Mouse (Mus musculus): ENCODE data around the gene Mrto4. TPM values are rescaled to one million over a fixed set of nuclear protein-coding genes. Genes with fewer than 3 reads are reported as not detected.

The Mrto4 gene
- total RNA-seq, 1 experiment from 2014 or later: 68.3 TPM

GRCm38 (mm10) chr4:139341556-139342233 is 10.7 kb downstream of the Mrto4 start:
- ATAC-seq (replicated peaks; ENCODE audit: low read depth, poor library complexity, severe bottlenecking): no peak

- ATAC-seq (replicated peaks; ENCODE audit: low read depth, poor library complexity, severe bottlenecking): 0 out of 2 replicates have a peak, but pooled peaks have one; percentile 37
Observed at GRCm38 (mm10) chr4:139340835-139341234, 11.5 kb downstream of the Mrto4 start.

GRCm38 (mm10) chr4:139338145-139338544 is 14.2 kb downstream of the Mrto4 start:
- no peak for ATAC-seq (replicated peaks; ENCODE audit: low read depth, poor library complexity, severe bottlenecking)

- ATAC-seq (replicated peaks; ENCODE audit: low read depth, poor library complexity, severe bottlenecking): peak; percentile 80
Observed at GRCm38 (mm10) chr4:139336822-139337483, 15.4 kb downstream of the Mrto4 start.

- peak; percentile 58 for ATAC-seq (replicated peaks; ENCODE audit: low read depth, poor library complexity, severe bottlenecking)
Observed at GRCm38 (mm10) chr4:139335507-139335906, 16.9 kb downstream of the Mrto4 start.

GRCm38 (mm10) chr4:139334631-139335295 is 17.6 kb downstream of the Mrto4 start:
- ATAC-seq (replicated peaks; ENCODE audit: low read depth, poor library complexity, severe bottlenecking): no peak

GRCm38 (mm10) chr4:139330605-139331004 is 21.8 kb downstream of the Mrto4 start:
- peak; percentile 99 for ATAC-seq (replicated peaks; ENCODE audit: low read depth, poor library complexity, severe bottlenecking)

- no peak for ATAC-seq (replicated peaks; ENCODE audit: low read depth, poor library complexity, severe bottlenecking)
Observed at GRCm38 (mm10) chr4:139319740-139320139, 32.6 kb downstream of the Mrto4 start.

GRCm38 (mm10) chr4:139318449-139318848 is 33.9 kb downstream of the Mrto4 start:
- ATAC-seq (replicated peaks; ENCODE audit: low read depth, poor library complexity, severe bottlenecking): no peak

- no peak for ATAC-seq (replicated peaks; ENCODE audit: low read depth, poor library complexity, severe bottlenecking)
Observed at GRCm38 (mm10) chr4:139312632-139313031, 39.7 kb downstream of the Mrto4 start.

- no peak for ATAC-seq (replicated peaks; ENCODE audit: low read depth, poor library complexity, severe bottlenecking)
Observed at GRCm38 (mm10) chr4:139311707-139312106, 40.7 kb downstream of the Mrto4 start.

GRCm38 (mm10) chr4:139310899-139311701 is 41.3 kb downstream of the Mrto4 start:
- peak; percentile 8; the same call in 1 of the 2 replicates for ATAC-seq (replicated peaks; ENCODE audit: low read depth, poor library complexity, severe bottlenecking)

- peak; percentile 77 for ATAC-seq (replicated peaks; ENCODE audit: low read depth, poor library complexity, severe bottlenecking)
Observed at GRCm38 (mm10) chr4:139310171-139310898, 42.0 kb downstream of the Mrto4 start, which contains the start of the genes Pqlc2 and Akr7a5. Gene Pqlc2 (minus strand): TSS chr4:139310708. Gene Akr7a5 (plus strand): TSS chr4:139310744.

GRCm38 (mm10) chr4:139309651-139310050 is 42.7 kb downstream of the Mrto4 start:
- ATAC-seq (replicated peaks; ENCODE audit: low read depth, poor library complexity, severe bottlenecking): no peak

GRCm38 (mm10) chr4:139307916-139308315 is 44.5 kb downstream of the Mrto4 start:
- ATAC-seq (replicated peaks; ENCODE audit: low read depth, poor library complexity, severe bottlenecking): peak; percentile 34

GRCm38 (mm10) chr4:139305521-139305920 is 46.9 kb downstream of the Mrto4 start:
- no peak for ATAC-seq (replicated peaks; ENCODE audit: low read depth, poor library complexity, severe bottlenecking)

- no peak for ATAC-seq (replicated peaks; ENCODE audit: low read depth, poor library complexity, severe bottlenecking)
Observed at GRCm38 (mm10) chr4:139302241-139302640, 50.1 kb downstream of the Mrto4 start.

GRCm38 (mm10) chr4:139301780-139302179 is 50.6 kb downstream of the Mrto4 start:
- no peak for ATAC-seq (replicated peaks; ENCODE audit: low read depth, poor library complexity, severe bottlenecking)

- ATAC-seq (replicated peaks; ENCODE audit: low read depth, poor library complexity, severe bottlenecking): no peak
Observed at GRCm38 (mm10) chr4:139298671-139299366, 53.6 kb downstream of the Mrto4 start.

Measured in common myeloid progenitor, adult 5-6 weeks (primary cell).